Mouse (Mus musculus) cerebellum, postnatal 10 days (tissue): ENCODE measurements at regions not wholly inside any gene's neighbourhood (a gene's known extent, or its start where the extent isn't known, plus 50 kb on each side); places are given as distances from the start of the nearest gene placed in this dataset.

Experiments
- DNase-seq, 2 experiments: peaks; one replicate each; pipeline ENCODE4 v3.0.0; 2021; ENCODE audit warnings: mixed read lengths in 2 of 2

- DNase-seq: no peak
These were observed 279.1 kb upstream of the Zfp64 start for GRCm38 (mm10) chr2:169234368-169235070.

- DNase-seq: no peak
These were observed 278.1 kb upstream of the Zfp64 start for GRCm38 (mm10) chr2:169233151-169234123.

- DNase-seq: no peak
These were observed 266.9 kb upstream of the Zfp64 start for GRCm38 (mm10) chr2:169222264-169222663.

- peak; percentile 83 to 86 for DNase-seq
These were observed 265.8 kb upstream of the Zfp64 start for GRCm38 (mm10) chr2:169221141-169221540.

GRCm38 (mm10) chr2:169215546-169216043 is 260.2 kb upstream of the Zfp64 start:
- peak in 1 of 2 experiments; percentile 8 for DNase-seq

- DNase-seq: no peak
These were observed 259.0 kb upstream of the Zfp64 start for GRCm38 (mm10) chr2:169214396-169214795.

GRCm38 (mm10) chr2:169213314-169213713 is 257.9 kb upstream of the Zfp64 start:
- no peak for DNase-seq

- no peak for DNase-seq
These were observed 257.4 kb upstream of the Zfp64 start for GRCm38 (mm10) chr2:169212676-169213257.

- DNase-seq: no peak
These were observed 248.9 kb upstream of the Zfp64 start for GRCm38 (mm10) chr2:169204254-169204752.

GRCm38 (mm10) chr2:169191974-169192373 is 236.6 kb upstream of the Zfp64 start:
- DNase-seq: no peak

GRCm38 (mm10) chr2:169191465-169191864 is 236.1 kb upstream of the Zfp64 start:
- DNase-seq: no peak

GRCm38 (mm10) chr2:169177565-169177964 is 222.2 kb upstream of the Zfp64 start:
- no peak for DNase-seq

- no peak for DNase-seq
These were observed 213.4 kb upstream of the Zfp64 start for GRCm38 (mm10) chr2:169168795-169169194.

- DNase-seq: no peak
These were observed 213.0 kb upstream of the Zfp64 start for GRCm38 (mm10) chr2:169168376-169168775.

- DNase-seq: peak; percentile 70 to 77
These were observed 206.3 kb upstream of the Zfp64 start for GRCm38 (mm10) chr2:169161651-169162050.

- no peak for DNase-seq
These were observed 203.4 kb upstream of the Zfp64 start for GRCm38 (mm10) chr2:169158760-169159159.

- peak; percentile 26 to 42 for DNase-seq
These were observed 202.8 kb upstream of the Zfp64 start for GRCm38 (mm10) chr2:169158005-169158673.

- no peak for DNase-seq
These were observed 201.5 kb upstream of the Zfp64 start for GRCm38 (mm10) chr2:169156908-169157307.

GRCm38 (mm10) chr2:169154881-169155280 is 199.5 kb upstream of the Zfp64 start:
- no peak for DNase-seq

- no peak for DNase-seq
These were observed 192.3 kb upstream of the Zfp64 start for GRCm38 (mm10) chr2:169147655-169148054.

- no peak for DNase-seq
These were observed 186.8 kb upstream of the Zfp64 start for GRCm38 (mm10) chr2:169142224-169142623.

GRCm38 (mm10) chr2:169133855-169134254 is 178.5 kb upstream of the Zfp64 start:
- DNase-seq: no peak
